Mouse (Mus musculus) lung, postnatal 25 days (tissue): Measurements from ENCODE around the gene Rora.

ENCODE experiments used
- DNase-seq: peaks from one replicate; pipeline ENCODE4 v3.0.0; 2022; ENCODE audit warnings: low spot score

The Rora gene

DNA sequence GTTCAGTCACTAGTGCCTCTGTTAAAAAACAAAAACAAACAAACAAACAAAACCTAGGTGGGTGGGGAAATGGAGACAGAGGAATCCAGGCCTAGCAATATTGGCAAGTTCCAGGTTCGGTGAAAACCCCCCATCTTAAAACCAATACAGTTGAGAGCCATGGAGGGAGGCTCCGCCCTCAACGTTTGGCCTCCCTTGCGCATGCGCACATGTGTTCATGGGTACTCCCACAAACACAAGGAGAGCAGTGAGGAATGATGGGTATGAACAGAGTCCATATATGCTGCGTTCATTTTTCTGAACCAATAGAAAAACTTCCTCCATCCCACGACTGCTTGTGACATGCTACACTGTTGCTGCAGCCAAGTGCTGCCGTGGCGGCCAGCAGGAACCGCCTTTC lies 690.3 kb downstream of the Rora start:
- DNase-seq = no peak

GRCm38 (mm10) chr9:69345550-69345949 lies 692.0 kb downstream of the Rora start:
- DNase-seq = no peak

GRCm38 (mm10) chr9:69347796-69348195 lies 694.2 kb downstream of the Rora start:
- DNase-seq = no peak

GRCm38 (mm10) chr9:69349537-69349936 lies 696.0 kb downstream of the Rora start:
- no peak for DNase-seq

- DNase-seq = no peak
Measured at GRCm38 (mm10) chr9:69354228-69354627, 700.6 kb downstream of the Rora start.

DNA sequence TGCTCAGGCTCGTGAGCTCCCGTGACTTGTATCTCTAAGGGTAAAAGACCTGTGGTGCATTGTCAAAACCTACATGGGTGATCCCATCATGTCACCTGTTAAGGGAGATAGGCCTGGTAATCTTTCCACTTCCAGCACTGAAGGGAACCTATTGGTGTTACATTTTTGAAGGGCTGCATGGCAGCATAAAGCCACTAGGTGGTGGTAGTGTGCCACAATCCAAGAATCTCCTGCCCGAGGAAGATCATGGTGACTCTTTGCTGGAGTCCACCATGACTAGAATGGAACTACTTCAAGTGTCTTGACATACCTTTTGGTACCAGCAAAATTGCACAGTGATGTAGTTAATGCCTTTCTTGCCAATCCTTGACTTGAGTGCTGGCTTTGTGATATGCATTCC lies 704.2 kb downstream of the Rora start:
- DNase-seq = peak; percentile 58

- no peak for DNase-seq
Measured at GRCm38 (mm10) chr9:69358797-69359196, 705.2 kb downstream of the Rora start.

DNA sequence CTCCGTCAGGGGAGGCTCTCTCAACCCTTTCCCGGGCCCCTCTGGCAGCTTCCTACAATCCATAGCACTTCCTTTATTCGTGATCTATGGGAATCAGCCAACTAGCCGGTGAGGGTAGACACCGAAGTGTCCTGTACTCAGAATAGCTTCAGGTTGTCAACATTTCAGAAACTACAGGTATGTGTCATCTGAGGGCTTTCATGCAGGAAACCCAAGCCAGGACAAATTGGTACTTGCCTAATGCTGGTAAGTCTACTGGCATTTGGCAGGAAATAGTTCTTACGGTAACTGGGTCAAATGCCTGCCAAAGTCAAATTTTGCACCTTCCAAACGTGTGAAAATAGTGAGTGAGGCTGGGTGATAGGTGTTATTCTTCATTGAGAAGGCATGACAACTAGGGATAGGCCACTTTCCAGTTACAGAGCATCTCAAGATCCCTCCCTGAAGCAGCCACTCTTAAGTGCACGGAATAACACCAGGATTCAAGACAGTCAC lies 708.4 kb downstream of the Rora start:
- DNase-seq = no peak

DNA sequence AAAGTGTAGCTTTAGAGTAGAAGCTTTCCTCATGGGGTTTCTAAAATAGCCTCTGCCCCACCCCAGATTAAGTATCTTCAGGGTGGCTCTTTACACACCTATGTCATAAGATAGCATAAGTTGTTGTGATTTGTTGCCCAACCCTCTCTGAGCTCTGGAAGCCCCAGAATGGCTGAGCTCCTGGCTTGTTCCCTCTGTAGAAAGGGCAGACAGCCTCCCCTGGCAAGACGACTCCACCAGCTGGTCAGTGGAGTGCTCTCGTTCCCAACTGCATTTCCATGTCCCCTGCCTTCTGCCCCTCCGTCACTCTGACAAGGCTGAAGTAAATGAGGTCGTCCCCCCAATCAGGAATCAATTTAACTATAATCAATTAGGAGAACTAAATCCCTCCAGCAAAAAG lies 709.2 kb downstream of the Rora start:
- no peak for DNase-seq

GRCm38 (mm10) chr9:69364117-69364516 lies 710.5 kb downstream of the Rora start:
- DNase-seq = no peak

DNA sequence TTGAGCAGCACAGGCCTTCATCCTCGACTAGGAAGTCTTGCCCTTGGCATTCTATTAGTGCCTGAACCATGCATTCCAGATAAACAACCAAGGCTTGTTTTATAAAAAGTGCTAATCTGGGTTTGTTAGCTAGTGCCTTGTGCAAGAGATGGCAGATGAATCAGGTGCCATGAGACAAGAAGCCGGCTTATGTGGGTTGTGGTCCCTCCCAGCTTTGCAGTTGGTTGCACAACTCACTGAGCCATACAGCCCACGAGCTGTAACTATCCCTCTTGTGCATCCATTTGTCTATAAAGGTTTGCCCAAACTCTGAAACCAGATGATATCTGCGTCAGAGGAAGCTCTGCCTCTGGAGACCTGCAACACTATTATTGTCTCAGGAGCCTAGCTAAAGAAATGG lies 713.5 kb downstream of the Rora start:
- no peak for DNase-seq

- peak; percentile 72 for DNase-seq
Measured at GRCm38 (mm10) chr9:69368071-69368470, 714.5 kb downstream of the Rora start.

GRCm38 (mm10) chr9:69371046-69371724 lies 717.6 kb downstream of the Rora start:
- DNase-seq = no peak

GRCm38 (mm10) chr9:69372871-69373270 lies 719.3 kb downstream of the Rora start:
- DNase-seq = no peak

- no peak for DNase-seq
Measured at GRCm38 (mm10) chr9:69376982-69377653, 723.5 kb downstream of the Rora start.

DNA sequence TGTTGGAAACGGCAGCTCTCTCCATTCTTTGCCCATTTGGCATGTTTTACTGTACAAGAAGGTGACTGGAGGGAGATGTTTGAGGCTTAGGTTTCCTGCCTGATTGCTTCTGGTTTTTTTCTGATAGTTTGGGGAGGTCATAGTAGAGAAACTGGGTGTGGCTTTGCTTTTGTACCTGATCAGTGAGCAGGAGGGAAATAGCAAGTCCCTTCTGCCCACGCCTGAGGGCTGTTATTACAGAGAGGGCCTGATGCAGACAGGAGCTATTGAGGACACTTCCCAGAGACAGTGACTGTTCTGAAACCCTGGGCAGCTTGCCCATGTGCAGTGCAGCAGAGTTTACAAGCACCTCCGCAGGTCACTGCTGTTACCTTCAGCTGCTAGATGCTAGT lies 724.1 kb downstream of the Rora start:
- peak; percentile 7 for DNase-seq

- no peak for DNase-seq
Measured at GRCm38 (mm10) chr9:69380546-69380945, 727.0 kb downstream of the Rora start.

DNA sequence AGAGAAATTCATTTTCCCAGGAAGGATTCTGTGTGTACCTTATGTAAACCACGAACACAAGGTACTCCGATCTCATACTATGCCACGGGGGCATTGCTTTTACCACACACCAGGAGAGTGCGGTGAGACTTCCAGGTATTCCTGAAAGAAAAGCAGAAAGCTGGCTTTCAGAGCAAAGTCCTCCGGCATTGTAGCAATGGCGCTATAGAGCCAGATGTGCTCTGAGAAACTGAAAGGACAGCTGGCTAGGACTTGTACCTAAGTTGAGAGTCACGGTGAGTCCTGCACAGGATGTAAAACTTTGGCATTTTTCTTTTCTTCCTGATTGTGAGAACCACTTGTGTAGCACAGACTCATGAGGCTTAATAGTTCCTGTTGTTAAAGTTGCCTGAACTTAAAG lies 728.2 kb downstream of the Rora start:
- no peak for DNase-seq

- DNase-seq = no peak
Measured at GRCm38 (mm10) chr9:69384475-69384874, 730.9 kb downstream of the Rora start.

DNA sequence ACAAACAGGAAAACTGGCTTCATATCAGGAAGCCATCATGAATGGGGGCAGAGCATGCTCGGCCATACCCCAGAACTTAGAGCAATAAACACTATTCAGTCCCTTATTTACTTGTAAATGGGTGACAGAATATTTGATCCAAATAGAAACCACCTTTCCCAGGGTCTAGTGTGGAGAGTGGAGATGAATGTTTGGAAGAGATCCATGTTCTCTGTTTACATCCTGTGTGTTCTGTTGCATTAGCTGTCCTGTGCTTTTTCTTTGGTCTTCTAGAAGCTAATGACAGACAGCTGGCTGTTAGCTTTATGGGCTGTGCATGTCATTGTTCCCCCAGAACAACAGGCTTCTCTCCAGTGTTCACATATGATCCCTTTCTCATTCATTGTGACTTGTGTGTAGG lies 731.3 kb downstream of the Rora start:
- no peak for DNase-seq

DNA sequence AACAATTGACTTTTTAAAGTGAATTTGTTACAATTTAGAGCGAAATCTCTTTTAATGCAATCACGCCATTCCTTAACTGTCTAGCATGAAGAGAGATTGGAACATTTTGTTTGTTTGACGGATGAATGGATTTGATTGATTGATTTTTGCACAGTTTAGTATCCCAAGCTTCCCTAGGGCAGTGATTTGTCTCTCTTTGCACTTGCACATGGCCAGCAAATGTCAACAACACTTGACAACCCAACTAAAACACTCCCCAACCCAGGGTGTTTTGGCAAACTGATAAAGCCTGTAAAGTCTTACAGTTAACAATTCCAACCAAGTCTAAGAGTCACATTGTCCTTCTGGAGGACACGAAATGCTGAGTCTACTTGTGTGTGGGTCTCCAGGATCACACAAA lies 733.7 kb downstream of the Rora start:
- DNase-seq = no peak

DNA sequence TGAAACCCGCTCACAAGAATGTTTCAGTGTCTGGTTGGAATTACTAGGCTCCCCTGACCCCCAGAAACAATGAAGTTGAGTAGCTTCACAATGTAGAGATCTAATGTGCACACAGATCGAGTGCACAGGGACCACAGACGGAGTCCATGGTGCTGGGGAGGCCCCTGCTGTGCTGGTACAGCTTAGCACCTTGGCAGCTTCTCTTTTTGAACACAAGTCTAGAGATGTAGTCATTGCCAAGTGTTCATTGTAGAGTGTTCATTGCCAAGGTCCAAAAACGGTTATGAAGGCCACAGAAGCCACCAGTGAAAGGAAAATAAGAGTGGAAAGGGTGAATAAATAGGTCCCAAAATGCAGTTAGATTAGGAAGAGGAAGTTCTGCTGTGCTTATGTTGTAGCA lies 737.0 kb downstream of the Rora start:
- no peak for DNase-seq

DNA sequence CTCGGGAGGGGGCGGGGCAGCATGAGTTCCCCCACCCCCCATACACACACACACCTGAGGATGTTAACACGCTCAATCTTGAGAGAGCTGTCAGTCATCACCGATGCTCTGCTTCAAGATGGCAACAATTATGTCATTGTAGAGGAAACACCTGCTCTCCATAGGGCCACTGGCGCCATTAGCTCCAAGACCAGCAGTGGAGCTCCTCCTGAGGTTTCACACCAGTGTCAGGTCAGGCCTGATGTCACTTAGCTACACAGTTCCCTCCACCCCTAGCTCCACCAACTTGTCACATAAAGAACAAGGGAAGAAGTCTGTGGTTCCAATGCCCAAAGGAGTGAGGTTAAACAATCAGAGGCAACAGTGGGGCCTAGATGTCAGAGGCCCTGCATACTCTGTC lies 740.6 kb downstream of the Rora start:
- no peak for DNase-seq

GRCm38 (mm10) chr9:69397432-69397759 lies 743.8 kb downstream of the Rora start:
- no peak for DNase-seq
